Mouse (Mus musculus) cortical plate, adult 2 months (tissue): ENCODE measurements at regions not wholly inside any gene's neighbourhood (a gene's known extent, or its start where the extent isn't known, plus 50 kb on each side); places are given as distances from the start of the nearest gene placed in this dataset.
"Not testable (repeated sequence)": the region's sequence is repeated elsewhere in the genome, so short reads cannot be mapped to it uniquely, and the experiment has no call there.

ENCODE experiments used
- CTCF ChIP-seq: fragments of 200-500 bp; IDR thresholded peaks from 2 replicates; pipeline ENCODE4 v1.5.1; 2011; ENCODE audit warnings: mild to moderate bottlenecking, control low read depth, low read length; ENCODE audit not compliant: insufficient read depth; ENCODE audit errors: extremely low read depth
- POLR2A ChIP-seq: fragments of 200-500 bp; IDR thresholded peaks from 2 replicates; pipeline ENCODE4 v1.6.1; 2011; ENCODE audit warnings: mild to moderate bottlenecking, low read length, control low read depth; ENCODE audit not compliant: insufficient read depth; ENCODE audit errors: extremely low read depth

GRCm38 (mm10) chr11:52480111-52480510 lies 83.9 kb downstream of the 9530068E07Rik start:
- not testable (repeated sequence) for TF ChIP-seq CTCF, POLR2A
